8 mouse cellular contexts compared by ENCODE assay signal in genomic region chr13:119690876-119691620, GRCm38 (mm10). TPM values are rescaled to one million over a fixed set of nuclear protein-coding genes. Genes with fewer than 3 reads are reported as not detected.
DNase-seq lines count a peak whose midpoint lies in the region; ATAC-seq and TF ChIP-seq lines count a peak whose summit lies in the region.

No protein-coding gene starts in this region.

- H3K27me3 ChIP-seq in intestine, postnatal 0 days (replicated peaks; ENCODE audit: control insufficient read depth, insufficient read depth, low read length): no peaks in the 10 kb centered on the region

- peak; percentile 10 for ATAC-seq in frontal cortex, adult (ENCODE audit: low TSS enrichment)
- no peak for ATAC-seq in intestine, postnatal 0 days
- ATAC-seq in megakaryocyte progenitor cell, adult 5-6 weeks (replicated peaks; ENCODE audit: poor library complexity): peak; percentile 9

- H3K36me3 ChIP-seq in intestine, postnatal 0 days (ENCODE audit: control insufficient read depth, insufficient read depth): no peaks in the 10 kb centered on the region

- H3K4me2 ChIP-seq in intestine, postnatal 0 days (replicated peaks; ENCODE audit: low read depth): peak overlapping the region; percentile 73

- under 1% methylated on average over 7 of the region's 7 CpGs for WGBS in intestine, postnatal 0 days

- DNase-seq in frontal cortex, postnatal 36 days (ENCODE audit: low spot score in 2 of 2): no peak
- DNase-seq in MN1 (ENCODE audit: low spot score): peak; percentile 28
- peak; percentile 28 for DNase-seq in embryo, embryonic 11 days
- no peak for DNase-seq in left cerebral cortex, postnatal 14 days (ENCODE audit: low spot score in 2 of 2)
- DNase-seq in frontal cortex, postnatal 25 days (ENCODE audit: low spot score in 2 of 2): no peak

- H3K4me3 ChIP-seq in intestine, postnatal 0 days (ENCODE audit: low read depth, low read length): peak overlapping the region; percentile 97

- peak overlapping the region; percentile 71 for H3K9ac ChIP-seq in intestine, postnatal 0 days (ENCODE audit: low read depth, low read length)

- intact Hi-C loops in left cerebral cortex, postnatal 14 days (cut with DNase I): loop anchor here (5.0 kb wide), 1 partner anchor 96 kb away; no protein-coding TSS in a partner anchor

- H3K4me1 ChIP-seq in intestine, postnatal 0 days (replicated peaks; ENCODE audit: control insufficient read depth, insufficient read depth, low read length): no peaks in the 10 kb centered on the region; the same call in 1 of the 2 replicates

- no peak for TF ChIP-seq CTCF in intestine, postnatal 0 days (IDR thresholded peaks at IDR 0.05; ENCODE audit: low read depth)

- no peaks in the 10 kb centered on the region for H3K9me3 ChIP-seq in intestine, postnatal 0 days (ENCODE audit: control insufficient read depth)

- H3K27ac ChIP-seq in intestine, postnatal 0 days (ENCODE audit: low read depth, low read length): peak overlapping the region; percentile 88

RNA-seq across cellular contexts. Expression of gene Hmgcs1, which starts 0.9 kb away (rescaled TPM):
- polyA plus RNA-seq in intestine, postnatal 0 days (2015; fragmentation: Nextera tagmentation; extraction: Ambion mirVana): 54.5 and 63.0 TPM in 2 replicates
- total RNA-seq in megakaryocyte progenitor cell, adult 5-6 weeks (2015): 20.1 and 21.7 TPM in 2 replicates
- total RNA-seq in megakaryocyte progenitor cell, adult 5-6 weeks (2017): 26.5 and 34.3 TPM in 2 replicates
- total RNA-seq in left cerebral cortex, postnatal 14 days (2021): 100 to 1,000 TPM; 445 to 454 TPM

Comparison
In these comparisons a context has a peak if more than half of its experiments do, and no peak if none do; other contexts are left out.
1. DNase-seq: peak in MN1 (single experiment) and embryo, embryonic 11 days (single experiment); none in frontal cortex, postnatal 36 days (0 of 2), left cerebral cortex, postnatal 14 days (0 of 2) and frontal cortex, postnatal 25 days (0 of 2).
2. RNA of gene Hmgcs1, which starts 0.9 kb away (total RNA-seq): 445 to 454 TPM in left cerebral cortex, postnatal 14 days; 20.1 to 34.3 TPM in megakaryocyte progenitor cell, adult 5-6 weeks; every median in the first group is over 10 times any median in the second.